Mouse (Mus musculus) retina, postnatal 1 day (tissue): ENCODE results near the gene Timm29.
"Not testable (repeated sequence)": the region's sequence is repeated elsewhere in the genome, so short reads cannot be mapped to it uniquely, and the experiment has no call there.

Source experiments
- DNase-seq: peaks from one replicate; pipeline ENCODE4 v3.0.0-alpha.2; 2012

Timm29 gene

GRCm38 (mm10) chr9:21585401-21585800 lies 7.1 kb upstream of the Timm29 start:
- no peak for DNase-seq

- DNase-seq: no peak
Measured at GRCm38 (mm10) chr9:21587678-21588349, 4.7 kb upstream of the Timm29 start.

DNA sequence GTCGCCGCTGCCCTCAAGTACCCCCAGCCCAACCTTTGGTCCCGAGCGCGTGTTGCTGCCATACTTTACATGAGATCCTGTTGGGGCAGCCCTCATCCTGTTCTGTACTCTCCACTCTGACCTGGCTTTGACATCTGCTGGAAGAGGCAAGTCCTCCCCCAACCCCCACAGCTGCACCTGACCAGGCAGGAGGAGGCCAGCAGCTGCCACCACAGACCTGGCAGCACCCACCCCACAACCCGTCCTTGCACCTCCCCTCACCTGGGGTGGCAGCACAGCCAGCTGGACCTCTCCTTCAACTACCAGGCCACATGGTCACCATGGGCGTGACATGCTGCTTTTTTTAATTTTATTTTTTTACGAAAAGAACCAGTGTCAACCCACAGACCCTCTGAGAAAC lies 4.2 kb upstream of the Timm29 start:
- no peak for DNase-seq

DNA sequence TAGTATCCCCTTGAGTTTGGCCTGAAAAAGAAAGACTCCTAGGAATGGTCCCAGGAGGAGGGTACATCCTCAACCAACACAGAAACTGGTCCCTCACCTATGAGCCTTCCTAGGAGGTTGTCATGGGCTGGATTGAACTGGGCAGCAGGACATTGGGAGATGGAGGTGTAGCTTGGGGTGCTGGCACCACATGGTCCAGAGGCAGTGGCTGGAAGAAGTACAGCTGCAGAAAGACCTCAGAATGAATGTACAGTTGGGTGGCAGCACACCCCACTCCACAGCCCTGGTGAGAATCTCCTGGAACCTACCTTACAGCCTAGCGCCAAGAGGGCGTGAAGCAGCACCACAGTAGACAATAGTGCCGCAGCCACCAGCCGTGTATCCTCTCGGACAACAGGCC lies 3.0 kb upstream of the Timm29 start:
- no peak for DNase-seq

DNA sequence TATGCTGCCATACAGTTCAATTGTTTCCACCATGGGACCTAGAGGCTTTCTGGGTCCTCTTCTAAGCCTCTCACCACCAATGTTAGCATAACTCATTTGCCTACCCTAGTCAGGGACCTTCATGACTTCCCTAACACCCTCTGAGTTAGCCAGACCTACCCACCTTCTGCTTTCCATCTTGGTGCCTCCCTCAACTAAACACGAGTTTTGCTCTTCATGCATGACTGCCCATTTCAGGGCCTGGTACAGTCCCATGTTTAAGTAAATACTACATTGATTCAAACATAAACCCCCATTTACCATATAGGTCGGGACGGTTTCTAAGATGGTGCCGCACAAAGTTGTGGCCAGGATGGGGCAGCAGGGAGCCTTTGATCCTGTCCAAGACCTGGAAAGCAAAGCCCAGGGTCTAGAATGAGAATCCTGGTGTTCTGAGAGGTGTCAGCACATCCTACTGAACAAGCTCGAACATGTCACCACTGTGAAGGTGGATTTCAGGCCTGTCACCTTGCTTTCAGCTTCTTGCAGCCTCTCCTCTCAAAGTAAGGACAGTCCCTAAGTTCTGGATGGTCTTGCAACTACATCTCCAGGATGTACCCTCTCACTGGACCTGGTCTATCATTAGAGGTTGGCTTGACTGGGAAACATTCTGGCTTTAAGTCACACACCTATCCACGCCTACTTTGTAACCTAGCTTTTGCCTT lies 1.2 kb upstream of the Timm29 start:
- DNase-seq: no peak

DNA sequence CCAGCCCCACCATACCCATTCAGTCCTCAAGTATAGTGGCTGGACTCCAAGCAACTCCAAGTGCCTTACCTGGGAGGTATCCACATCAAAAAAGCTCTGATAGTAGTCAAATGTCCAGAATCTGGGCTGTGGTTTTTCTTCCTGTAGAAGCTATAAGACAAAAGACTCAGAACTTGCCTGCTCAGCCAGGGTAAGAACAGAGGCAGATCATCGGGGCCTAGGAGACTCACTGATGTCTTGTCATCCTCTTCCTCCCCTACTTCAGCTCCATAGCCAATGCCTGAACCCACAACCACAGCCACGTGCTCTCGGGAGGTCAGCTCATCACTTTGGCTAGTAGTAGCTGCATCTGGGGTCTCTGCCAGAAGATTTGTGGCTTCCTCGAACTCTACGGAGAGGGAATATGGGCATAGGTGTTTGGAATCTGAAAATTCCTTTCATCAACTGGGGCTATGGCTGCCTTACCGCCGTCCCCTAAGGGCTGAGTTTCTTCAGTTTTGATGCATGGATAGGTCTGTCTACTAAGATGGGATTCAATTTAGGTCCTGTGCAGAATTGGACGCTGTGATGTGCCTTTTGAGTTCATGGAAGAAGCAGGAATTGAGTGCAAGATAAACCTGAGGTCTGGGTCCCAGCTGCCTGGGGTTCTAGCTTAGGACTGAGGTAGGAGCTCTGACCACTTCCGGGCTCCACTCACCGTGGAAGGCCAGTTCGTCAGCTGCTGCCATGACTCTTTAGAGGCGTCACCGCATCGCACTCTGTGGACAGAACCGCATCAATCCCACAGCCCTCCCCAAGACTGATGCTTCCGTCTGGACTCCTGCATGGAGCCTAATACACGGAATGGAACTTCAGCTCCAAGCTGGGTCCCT lies 455 bp upstream of the Timm29 start:
- DNase-seq: no peak

DNA sequence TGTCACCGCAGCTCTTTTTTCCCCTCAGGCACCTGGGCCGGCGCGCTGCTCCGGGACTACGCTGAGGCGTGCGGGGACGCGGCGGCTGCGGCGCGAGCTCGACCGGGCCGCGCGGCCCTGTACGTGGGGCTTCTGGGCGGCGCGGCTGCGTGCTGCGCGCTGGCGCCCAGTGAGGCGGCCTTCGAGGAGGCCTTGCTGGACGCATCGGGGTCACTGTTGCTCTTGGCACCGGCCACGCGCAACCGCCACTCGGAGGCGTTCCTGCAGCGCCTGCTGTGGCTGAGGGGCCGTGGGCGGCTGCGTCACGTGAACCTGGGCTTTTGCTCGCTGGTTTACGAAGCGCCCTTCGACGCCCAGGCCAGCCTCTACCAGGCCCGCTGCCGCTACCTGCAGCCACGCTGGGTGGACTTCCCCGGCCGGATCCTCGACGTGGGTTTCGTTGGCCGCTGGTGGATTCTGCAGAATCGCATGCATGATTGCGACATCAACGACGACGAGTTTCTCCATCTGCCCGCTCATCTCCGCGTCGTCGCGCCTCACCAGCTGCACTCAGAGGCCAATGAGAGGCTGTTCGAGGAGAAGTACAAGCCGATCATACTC lies 700 bp downstream of the Timm29 start:
- no peak for DNase-seq

- not testable (repeated sequence) for DNase-seq
Measured at GRCm38 (mm10) chr9:21594350-21594749, 1.8 kb downstream of the Timm29 start.

GRCm38 (mm10) chr9:21594838-21595237 lies 2.3 kb downstream of the Timm29 start:
- no peak for DNase-seq

DNA sequence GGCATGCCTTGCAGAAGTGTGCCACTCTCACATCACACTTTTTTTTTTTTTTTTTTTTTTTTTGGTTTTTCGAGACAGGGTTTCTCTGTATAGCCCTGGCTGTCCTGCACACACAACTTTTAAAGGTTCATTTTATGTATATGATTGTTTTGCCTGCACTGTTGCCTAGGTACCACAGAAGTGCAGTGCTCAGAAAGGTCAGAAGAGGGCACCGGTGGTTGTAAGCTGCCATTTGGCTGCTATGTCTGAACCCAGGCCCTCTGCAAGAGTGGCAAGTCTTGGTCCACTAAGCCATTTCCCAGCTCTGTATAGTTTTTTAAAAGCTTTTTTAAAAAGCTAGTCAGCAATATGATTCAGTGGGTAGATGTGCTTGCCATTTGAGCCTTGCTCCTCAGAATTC lies 5.7 kb downstream of the Timm29 start:
- DNase-seq: peak; percentile 52

GRCm38 (mm10) chr9:21600186-21600585 lies 7.7 kb downstream of the Timm29 start:
- no peak for DNase-seq

GRCm38 (mm10) chr9:21601073-21601472 lies 8.6 kb downstream of the Timm29 start:
- no peak for DNase-seq

GRCm38 (mm10) chr9:21601722-21602399 lies 9.3 kb downstream of the Timm29 start:
- DNase-seq: peak; percentile 84

GRCm38 (mm10) chr9:21604119-21604518 lies 11.6 kb downstream of the Timm29 start:
- DNase-seq: no peak

DNA sequence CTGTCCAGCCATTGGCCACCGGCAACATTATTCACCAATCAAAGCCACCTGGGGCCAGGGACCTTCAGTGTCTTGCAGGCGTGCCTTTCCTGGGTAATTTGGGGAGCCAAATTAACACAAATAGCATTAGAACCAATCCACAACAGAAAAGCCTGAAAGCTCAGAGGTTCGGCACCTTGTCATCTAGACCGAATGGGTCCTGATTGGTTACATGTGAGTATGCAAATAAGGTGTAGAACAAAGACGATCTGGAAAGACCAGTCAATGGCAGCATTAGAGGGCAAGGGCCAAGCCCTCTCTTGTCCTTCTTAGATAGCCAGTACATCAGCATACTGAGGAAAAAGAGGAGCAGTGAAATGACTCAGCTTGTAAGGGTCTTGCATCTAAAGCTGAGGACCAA lies 13.3 kb downstream of the Timm29 start:
- DNase-seq: no peak

DNA sequence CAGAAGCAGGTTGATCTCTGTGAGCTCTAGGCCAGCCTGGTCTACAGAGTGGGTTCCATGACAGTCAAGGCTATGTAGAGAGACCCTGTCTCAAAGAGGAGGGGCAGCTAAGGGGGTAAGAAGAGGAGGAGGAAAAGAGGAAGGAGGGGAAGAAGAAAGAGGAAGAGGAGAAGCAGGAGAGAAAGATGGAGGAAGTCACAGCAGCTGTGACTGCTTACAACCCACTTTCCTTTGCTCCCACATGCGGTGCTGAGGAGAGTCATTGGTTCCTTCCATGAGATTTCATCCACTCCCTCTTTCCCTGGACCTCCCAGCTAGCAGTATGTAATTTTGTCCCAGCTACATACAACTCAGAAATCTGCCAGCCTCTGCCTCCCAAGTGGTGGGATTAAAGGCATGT lies 14.1 kb downstream of the Timm29 start:
- no peak for DNase-seq

GRCm38 (mm10) chr9:21609861-21610260 lies 17.3 kb downstream of the Timm29 start:
- DNase-seq: no peak

DNA sequence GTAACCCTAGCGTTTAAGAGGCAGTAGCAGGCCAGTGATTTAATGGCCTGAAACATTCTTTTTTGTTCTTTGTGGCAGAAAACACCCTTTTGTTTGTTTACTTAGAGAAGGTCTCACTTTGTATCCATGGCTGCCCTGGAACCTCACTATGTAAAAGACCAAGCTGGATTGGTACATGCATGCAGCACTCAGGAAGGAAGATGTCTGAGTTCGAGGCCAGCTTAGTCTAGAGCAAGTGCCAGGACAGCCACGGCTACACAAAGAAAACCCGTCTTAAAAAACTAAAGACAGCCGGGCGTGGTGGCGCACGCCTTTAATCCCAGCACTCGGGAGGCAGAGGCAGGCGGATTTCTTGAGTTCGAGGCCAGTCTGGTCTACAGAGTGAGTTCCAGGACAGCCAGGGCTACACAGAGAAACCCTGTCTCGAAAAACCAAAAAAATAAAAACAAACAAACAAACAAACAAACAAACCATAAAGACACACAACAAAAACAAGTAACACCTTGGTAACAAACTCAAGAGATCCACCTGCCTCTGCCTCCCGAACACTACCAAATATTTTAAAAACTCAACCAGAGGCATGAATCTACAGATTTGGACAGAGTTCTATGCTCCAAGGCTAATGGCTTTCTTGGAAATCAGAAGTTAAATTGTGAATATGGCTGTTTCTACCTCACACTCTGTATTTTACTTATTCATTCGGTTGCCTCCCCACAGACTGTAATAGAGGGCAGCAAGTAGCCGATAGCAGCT lies 22.5 kb downstream of the Timm29 start:
- no peak for DNase-seq

DNA sequence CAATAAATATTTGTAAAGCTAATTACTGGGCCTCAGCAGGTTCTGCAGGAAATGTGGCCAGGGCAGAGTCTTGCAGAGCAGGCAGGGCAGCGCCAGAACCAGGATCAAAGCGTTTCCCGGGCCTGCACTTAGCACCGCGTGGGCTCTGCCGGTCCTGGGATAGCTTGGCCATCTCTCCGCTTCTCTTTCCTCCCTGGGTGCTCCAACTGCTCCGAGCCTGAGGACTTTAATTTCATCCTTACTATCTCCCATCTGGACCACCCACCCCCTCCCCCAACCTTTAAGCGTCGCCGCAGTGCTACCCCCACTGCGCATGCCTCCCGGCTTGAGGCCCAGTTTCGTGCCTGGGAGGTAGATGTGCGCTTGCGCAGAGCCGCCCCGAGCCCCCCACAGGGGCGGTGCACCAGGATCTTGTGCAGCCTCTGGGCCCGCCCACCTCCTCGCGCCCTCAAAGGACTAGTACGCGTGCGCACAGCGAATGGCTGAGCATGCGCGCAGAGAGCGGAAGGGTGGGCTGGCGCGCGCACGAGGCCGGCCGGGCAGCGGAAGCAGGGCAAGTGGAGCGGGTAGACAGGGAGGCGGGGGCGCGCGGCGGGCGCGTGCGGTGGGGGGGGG lies 23.2 kb downstream of the Timm29 start, which contains the start of gene Smarca4:
Gene Smarca4 (plus strand): TSS at position 553 of the 615 bp plus-strand sequence.
- peak; percentile 99 for DNase-seq

DNA sequence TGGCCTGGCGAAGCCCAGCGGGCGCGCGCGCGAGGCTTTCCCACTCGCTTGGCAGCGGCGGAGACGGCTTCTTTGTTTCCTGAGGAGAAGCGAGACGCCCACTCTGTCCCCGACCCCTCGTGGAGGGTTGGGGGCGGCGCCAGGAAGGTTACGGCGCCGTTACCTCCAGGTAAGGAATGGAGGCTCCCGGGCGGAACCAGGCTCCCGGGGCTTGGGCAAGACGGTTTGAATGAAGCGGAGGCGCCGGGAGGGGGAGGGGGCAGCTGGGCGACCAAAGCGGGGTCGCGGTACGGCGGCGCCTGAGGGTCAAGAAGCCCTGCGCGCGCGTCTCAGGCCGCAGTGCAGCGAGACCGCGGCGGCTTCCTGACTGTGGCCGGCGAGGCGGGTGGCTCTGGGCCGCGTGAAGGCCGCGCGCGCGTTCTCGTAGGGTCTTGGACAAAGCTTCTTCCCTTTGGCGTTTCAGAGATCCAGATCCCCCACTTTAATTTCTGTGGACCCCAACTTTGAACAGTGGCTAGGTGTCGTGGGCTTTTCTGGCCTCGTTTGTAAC lies 23.8 kb downstream of the Timm29 start:
- peak; percentile 96 for DNase-seq

- peak; percentile 38 for DNase-seq
Measured at GRCm38 (mm10) chr9:21617066-21617465, 24.5 kb downstream of the Timm29 start.
